Mouse (Mus musculus) heart, adult 2 months (tissue): ENCODE results near the gene Gm10273. TPM values are rescaled to one million over a fixed set of nuclear protein-coding genes. Genes with fewer than 3 reads are reported as not detected.
"Not testable (repeated sequence)": the region's sequence is repeated elsewhere in the genome, so short reads cannot be mapped to it uniquely, and the experiment has no call there.

Experiments
- DNase-seq, 2 experiments: peaks; one replicate each; pipeline ENCODE4 v3.0.0; 2021
- H3K27ac ChIP-seq: fragments of 200-600 bp; 2 replicates; pipeline ENCODE4 v1.8.1; 2022
- H3K27me3 ChIP-seq: fragments of 200-500 bp; 2 replicates; pipeline ENCODE4 v1.6.1; 2012; ENCODE audit warnings: mild to moderate bottlenecking, low read length, inconsistent platforms, mixed read lengths; ENCODE audit not compliant: control insufficient read depth, insufficient read depth
- H3K36me3 ChIP-seq: fragments of 200-500 bp; 2 replicates; pipeline ENCODE4 v1.6.1; 2012; ENCODE audit warnings: low read length, inconsistent platforms; ENCODE audit not compliant: control insufficient read depth, insufficient read depth
- H3K4me1 ChIP-seq: fragments of 200-500 bp; 2 replicates; pipeline ENCODE4 v1.6.1; 2011; ENCODE audit warnings: low read length; ENCODE audit not compliant: control insufficient read depth, insufficient read depth
- H3K4me3 ChIP-seq: fragments of 200-600 bp; 2 replicates; pipeline ENCODE4 v1.8.1; 2022
- H3K79me2 ChIP-seq: fragments of 200-500 bp; replicated peaks from 2 replicates; pipeline ENCODE4 v1.6.1; 2012; ENCODE audit warnings: mild to moderate bottlenecking, inconsistent platforms, low read length, moderate library complexity, mixed read lengths; ENCODE audit not compliant: control insufficient read depth, insufficient read depth
- H3K9ac ChIP-seq: fragments of 200-500 bp; 2 replicates; pipeline ENCODE4 v1.6.1; 2012; ENCODE audit warnings: low read depth, mild to moderate bottlenecking, control low read depth, inconsistent platforms, low read length, mixed read lengths
- CTCF ChIP-seq: fragments of 200-600 bp; IDR thresholded peaks from 2 replicates; pipeline ENCODE4 v1.8.1; 2022; ENCODE audit warnings: antibody characterized with exemption, mild to moderate bottlenecking, moderate library complexity
- EP300 ChIP-seq: fragments of 200-500 bp; IDR thresholded peaks from 2 replicates; pipeline ENCODE4 v1.6.1; 2011; ENCODE audit warnings: low read depth, low read length, control low read depth; ENCODE audit not compliant: insufficient read depth
- POLR2A ChIP-seq: fragments of 200-500 bp; IDR thresholded peaks from 2 replicates; pipeline ENCODE4 v1.6.1; 2011; ENCODE audit warnings: mild to moderate bottlenecking, low read depth, low read length, control low read depth; ENCODE audit not compliant: insufficient read depth
- WGBS: fragments of 180-500 bp; shearing (Covaris S2); methylation state at CpG from one replicate; pipeline ENCODE4 v1.1.7; 2018; 5-methylcytosine and 5-hydroxymethylcytosine counted together
- intact Hi-C: fragments of 180-260 bp; cut with DNase I; formaldehyde crosslinking; loops from one replicate; pipeline ENCODE4 v1.15.1; 2025
- long read RNA-seq: library from polyadenylated mRNA; stranded (forward); transcript quantifications from one replicate; pipeline ENCODE4 v2.0.0, GENCODE M21; 2021
- polyA plus RNA-seq: library from polyadenylated mRNA; depleted of rRNA; stranded (reverse); fragments of >200 nt; gene quantifications from 2 replicates; pipeline ENCODE4 v1.2.3, GENCODE M21; 2012; rRNA removed
- total RNA-seq, 2 experiments: library from RNA; stranded (reverse); gene quantifications; 2 replicates each; pipeline ENCODE4 v1.2.3; 2021

Gm10273 gene
- 100 to 1,000 TPM; 123 to 156 TPM for total RNA-seq
- polyA plus RNA-seq: 19.1 and 64.0 TPM in 2 replicates
- long read RNA-seq, transcript Gm10273-201 (1 exons, 1,126 nt): major isoform, 9 of 9 reads
- long read RNA-seq, partial matches to known transcripts: 0 of 9 reads
- long read RNA-seq, other reads (novel, unspliced or antisense): 0 of 9 reads

GRCm38 (mm10) chr10:59395461-59395860, at the start of gene Gm10273:
Gene Gm10273, plus strand, starts transcription at chr10:59395632.
- H3K4me1 ChIP-seq, H3K79me2 ChIP-seq, H3K4me3 ChIP-seq, DNase-seq, H3K27me3 ChIP-seq, H3K9ac ChIP-seq, H3K27ac ChIP-seq, intact Hi-C loops, H3K36me3 ChIP-seq: not testable (repeated sequence)
- WGBS: 92% methylated on average over 12 of the region's 25 CpGs

- Histone ChIP-seq H3K4me3 (no peak overlapping the region), H3K27ac (no peak overlapping the region), H3K4me1 (no peaks in the 10 kb centered on the region), H3K36me3 (peaks cover 5% of the 10 kb centered on the region), H3K27me3 (no peaks in the 10 kb centered on the region), H3K9ac (no peak overlapping the region), H3K79me2 (no peaks in the 10 kb centered on the region)
- TF ChIP-seq EP300: no peak
- no peak for TF ChIP-seq CTCF
- no peak for TF ChIP-seq POLR2A
- DNase-seq: no peak
- WGBS: 93% methylated on average over 2 of the region's 2 CpGs
- intact Hi-C loops: no loop called here
Measured at GRCm38 (mm10) chr10:59346560-59346959, 48.9 kb upstream of the Gm10273 start.

- Histone ChIP-seq H3K27ac (no peak overlapping the region), H3K36me3 (peaks cover 6% of the 10 kb centered on the region), H3K9ac (no peak overlapping the region)
Measured at GRCm38 (mm10) chr10:59348200-59348599, 47.2 kb upstream of the Gm10273 start.

DNA sequence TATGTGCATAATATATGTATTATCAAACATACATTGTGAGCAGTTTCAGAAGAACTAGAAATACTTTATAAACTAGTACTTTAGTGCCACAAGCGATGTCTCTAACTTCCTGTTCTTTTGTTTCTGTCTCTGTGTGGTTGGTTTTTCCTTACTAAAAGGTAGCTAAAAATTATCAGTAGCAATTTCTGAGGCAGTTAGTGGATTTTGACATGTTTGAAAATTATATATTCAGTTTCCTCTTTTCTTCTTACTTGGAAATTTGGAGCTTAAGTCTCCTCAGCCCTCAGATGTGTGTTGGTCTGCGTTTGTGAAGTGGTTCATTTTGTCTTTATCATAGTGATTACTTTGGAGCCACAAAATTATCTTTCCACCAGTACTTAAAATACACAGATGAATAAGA, 45.9 kb upstream of the Gm10273 start:
- DNase-seq: no peak
- Histone ChIP-seq H3K27me3 (no peaks in the 10 kb centered on the region), H3K79me2 (no peaks in the 10 kb centered on the region), H3K36me3 (peaks cover 5% of the 10 kb centered on the region), H3K27ac (no peak overlapping the region), H3K4me3 (no peak overlapping the region), H3K4me1 (no peaks in the 10 kb centered on the region), H3K9ac (no peak overlapping the region)
- no peak for TF ChIP-seq CTCF
- TF ChIP-seq POLR2A: no peak
- TF ChIP-seq EP300: no peak
- intact Hi-C loops: no loop called here
- WGBS: 92% methylated on average over 2 of the region's 2 CpGs

More at GRCm38 (mm10) chr10:59348200-59348599, 47.2 kb upstream of the Gm10273 start:
- WGBS: 80% methylated on average over 9 of the region's 9 CpGs
- Histone ChIP-seq H3K79me2 (no peaks in the 10 kb centered on the region), H3K4me1 (no peaks in the 10 kb centered on the region), H3K27me3 (no peaks in the 10 kb centered on the region), H3K4me3 (no peak overlapping the region)
- intact Hi-C loops: no loop called here
- no peak for DNase-seq
- TF ChIP-seq POLR2A (no peak), CTCF (no peak), EP300 (no peak)

GRCm38 (mm10) chr10:59353065-59353464, 42.4 kb upstream of the Gm10273 start:
- TF ChIP-seq EP300 (no peak), CTCF (peak; percentile 38)
- Histone ChIP-seq H3K27me3 (no peaks in the 10 kb centered on the region), H3K4me1 (no peaks in the 10 kb centered on the region), H3K27ac (no peak overlapping the region), H3K36me3 (peaks cover 6% of the 10 kb centered on the region), H3K4me3 (no peak overlapping the region), H3K79me2 (no peaks in the 10 kb centered on the region), H3K9ac (no peak overlapping the region)
- DNase-seq: no peak
- 40% methylated on average over 1 of the region's 1 CpGs for WGBS
- intact Hi-C loops: no loop called here

DNA sequence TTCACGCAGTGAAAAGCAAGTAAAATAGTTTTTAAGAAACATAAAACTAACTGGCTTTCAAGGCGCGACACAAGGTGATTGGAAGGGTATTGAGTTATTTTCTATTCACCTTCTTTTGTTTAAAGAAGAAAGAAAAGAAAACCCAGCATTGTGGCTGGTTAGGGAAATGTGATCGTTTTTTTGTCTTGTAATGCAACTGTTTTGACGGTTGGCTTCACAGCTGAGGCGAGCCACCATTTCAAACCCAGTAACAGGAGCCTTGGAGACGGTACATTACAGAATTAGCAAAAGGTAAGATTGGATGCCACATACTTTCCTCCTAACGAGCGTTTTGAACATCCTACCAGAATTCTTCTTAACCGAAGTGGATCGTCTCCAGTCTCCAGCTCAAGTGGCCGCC, 41.3 kb upstream of the Gm10273 start:
- Histone ChIP-seq H3K4me1 (no peaks in the 10 kb centered on the region), H3K79me2 (no peaks in the 10 kb centered on the region), H3K27ac (no peak overlapping the region), H3K4me3 (no peak overlapping the region), H3K27me3 (no peaks in the 10 kb centered on the region), H3K9ac (no peak overlapping the region), H3K36me3 (peaks cover 5% of the 10 kb centered on the region)
- WGBS: 90% methylated on average over 12 of the region's 12 CpGs
- DNase-seq: no peak
- intact Hi-C loops: no loop called here
- TF ChIP-seq EP300 (no peak), CTCF (no peak), POLR2A (no peak)

- H3K4me3 ChIP-seq: no peak overlapping the region
- H3K36me3 ChIP-seq: peaks cover 5% of the 10 kb centered on the region
- TF ChIP-seq POLR2A: no peak
- no peak for TF ChIP-seq CTCF
- TF ChIP-seq EP300: no peak
- no peak for DNase-seq
- WGBS: 92% methylated on average over 8 of the region's 8 CpGs
- H3K27ac ChIP-seq: no peak overlapping the region
- H3K27me3 ChIP-seq: no peaks in the 10 kb centered on the region
- H3K79me2 ChIP-seq: no peaks in the 10 kb centered on the region
- intact Hi-C loops: loop anchor here (5.0 kb wide), 1 partner anchor 188 kb away; no protein-coding TSS in a partner anchor
- H3K4me1 ChIP-seq: no peaks in the 10 kb centered on the region
- H3K9ac ChIP-seq: no peak overlapping the region
Measured at GRCm38 (mm10) chr10:59355020-59355419, 40.4 kb upstream of the Gm10273 start.
